30 mouse cellular contexts compared by ENCODE assay signal in the genomic region with DNA sequence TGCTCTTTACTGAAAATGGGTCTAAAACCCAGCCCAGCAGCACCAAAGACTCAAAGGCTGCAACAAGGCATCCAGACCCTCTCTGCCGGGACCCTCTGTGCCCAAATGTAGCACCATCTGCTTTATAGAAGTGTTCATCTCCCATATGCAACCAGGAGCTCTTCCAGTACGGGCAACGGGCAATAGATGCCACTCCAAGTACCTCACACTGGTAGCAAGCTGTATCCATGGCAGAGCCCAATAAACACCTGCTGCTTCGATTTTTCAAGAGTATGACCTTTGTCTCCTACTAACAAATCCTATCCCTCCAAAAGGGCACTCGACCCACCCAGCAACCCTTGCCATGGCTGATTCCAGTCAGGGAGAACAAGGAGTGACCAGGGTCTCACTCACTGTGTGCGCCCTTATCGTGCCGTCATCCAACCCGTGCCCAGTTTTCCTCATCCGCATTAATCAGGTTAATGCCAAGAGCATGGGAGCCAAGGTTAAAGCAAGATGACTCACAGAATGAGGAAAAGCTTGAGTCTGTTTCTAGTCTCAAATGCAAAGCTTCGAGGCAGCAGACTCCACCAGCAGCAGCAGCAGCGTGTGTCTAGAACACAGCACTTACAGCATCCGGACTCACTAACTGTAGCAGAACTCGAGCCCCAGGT.
DNase-seq lines count a peak whose midpoint lies in the region; ATAC-seq and TF ChIP-seq lines count a peak whose summit lies in the region.
"Had no signal": no experiment of that assay in that cellular context is flagged by ENCODE, and none has a peak within 500 bp of the region (broad histone marks: within the 10 kb centered on the region; RNA-seq: fewer than 3 reads in every experiment).

No protein-coding gene starts in this region.

- 0 out of 2 replicates have a peak overlapping the region, but pooled peaks have one; percentile 17 for H3K27ac ChIP-seq in forebrain, embryonic 15.5 days (replicated peaks)
- H3K27ac ChIP-seq in forebrain, embryonic 12.5 days, result no peak overlapping the region
- H3K27ac ChIP-seq in heart, postnatal 0 days (ENCODE audit: low read depth), result 0 out of 2 replicates have a peak overlapping the region, but pooled peaks have one; percentile 36
- H3K27ac ChIP-seq: embryonic facial prominence, embryonic 10.5 days; embryonic facial prominence, embryonic 15.5 days; forebrain, embryonic 13.5 days; hindbrain, embryonic 12.5 days; hindbrain, postnatal 0 days; kidney, postnatal 0 days; liver, embryonic 14.5 days; macrophage; midbrain, embryonic 15.5 days had no signal

- H3K4me1 ChIP-seq in forebrain, embryonic 15.5 days, result peaks cover 10% of the 10 kb centered on the region
- no peaks in the 10 kb centered on the region for H3K4me1 ChIP-seq in forebrain, embryonic 12.5 days
- H3K4me1 ChIP-seq in heart, postnatal 0 days (ENCODE audit: control insufficient read depth, insufficient read depth), result peaks cover 74% of the 10 kb centered on the region
- H3K4me1 ChIP-seq: embryonic facial prominence, embryonic 10.5 days; forebrain, embryonic 13.5 days had no signal

- no peak overlapping the region for H3K4me3 ChIP-seq in forebrain, embryonic 15.5 days
- H3K4me3 ChIP-seq in forebrain, embryonic 12.5 days (replicated peaks), result no peak overlapping the region
- H3K4me3 ChIP-seq in heart, postnatal 0 days (ENCODE audit: low read depth, low read length), result no peak overlapping the region
- H3K4me3 ChIP-seq: embryonic facial prominence, embryonic 10.5 days; embryonic facial prominence, embryonic 15.5 days; forebrain, embryonic 13.5 days; hindbrain, embryonic 12.5 days; midbrain, embryonic 15.5 days had no signal

- H3K36me3 ChIP-seq in forebrain, embryonic 15.5 days, result no peaks in the 10 kb centered on the region
- no peaks in the 10 kb centered on the region for H3K36me3 ChIP-seq in forebrain, embryonic 12.5 days (replicated peaks)
- no peaks in the 10 kb centered on the region for H3K36me3 ChIP-seq in heart, postnatal 0 days (replicated peaks; ENCODE audit: control insufficient read depth, insufficient read depth, low read length)
- H3K36me3 ChIP-seq: embryonic facial prominence, embryonic 10.5 days; embryonic facial prominence, embryonic 15.5 days; hindbrain, embryonic 12.5 days; midbrain, embryonic 15.5 days had no signal

- no peaks in the 10 kb centered on the region for H3K9me3 ChIP-seq in forebrain, embryonic 15.5 days
- H3K9me3 ChIP-seq in forebrain, embryonic 12.5 days, result no peaks in the 10 kb centered on the region
- H3K9me3 ChIP-seq in heart, postnatal 0 days (replicated peaks; ENCODE audit: control insufficient read depth, low read length), result no peaks in the 10 kb centered on the region
- H3K9me3 ChIP-seq: embryonic facial prominence, embryonic 10.5 days; embryonic facial prominence, embryonic 15.5 days; forebrain, embryonic 13.5 days; hindbrain, embryonic 12.5 days; midbrain, embryonic 15.5 days had no signal

- no peak for TF ChIP-seq EP300 in heart, postnatal 0 days (IDR thresholded peaks at IDR 0.05; ENCODE audit: low read depth)

- intact Hi-C loops in heart, postnatal 10 days (cut with DNase I), result no loop called here

- no peak for ATAC-seq in forebrain, embryonic 15.5 days (replicated peaks)
- ATAC-seq in forebrain, embryonic 12.5 days (ENCODE audit: low FRiP score), result no peak
- ATAC-seq in heart, postnatal 0 days (ENCODE audit: insufficient read depth, low read depth), result no peak
- ATAC-seq: forebrain, embryonic 13.5 days; hindbrain, postnatal 0 days; intestine, embryonic 16.5 days; midbrain, embryonic 15.5 days; Patski had no signal

- no peaks in the 10 kb centered on the region for H3K27me3 ChIP-seq in forebrain, embryonic 15.5 days
- H3K27me3 ChIP-seq in forebrain, embryonic 12.5 days, result no peaks in the 10 kb centered on the region
- no peaks in the 10 kb centered on the region for H3K27me3 ChIP-seq in heart, postnatal 0 days (ENCODE audit: control insufficient read depth, insufficient read depth, low read length)
- H3K27me3 ChIP-seq: embryonic facial prominence, embryonic 15.5 days; forebrain, embryonic 13.5 days; hindbrain, embryonic 12.5 days; midbrain, embryonic 15.5 days; Patski had no signal

- DNase-seq in heart, postnatal 0 days (ENCODE audit: low spot score), result no peak
- DNase-seq in heart, postnatal 10 days, result no peak
- DNase-seq in adrenal gland, adult 18-20 months (ENCODE audit: low spot score in 2 of 2), result peak; percentile 45 to 57
- peak; percentile 78 for DNase-seq in adrenal gland, postnatal 14 days
- no peak for DNase-seq in urinary bladder, postnatal 4 days (ENCODE audit: low spot score in 2 of 2)
- DNase-seq in retina, postnatal 1 day, result no peak
- DNase-seq: gastrocnemius, postnatal 25 days; heart, adult 11 months; kidney, adult 8-10 months; kidney, postnatal 4 days; layer of hippocampus, adult 9-11 months; liver; lung, adult 2 months; lung, postnatal 10 days; spleen, adult 18-20 months; thymus, adult 2 months; thymus, postnatal 36 days had no signal

- no peak overlapping the region for H3K9ac ChIP-seq in forebrain, embryonic 15.5 days (replicated peaks)
- no peak overlapping the region for H3K9ac ChIP-seq in forebrain, embryonic 12.5 days
- no peak overlapping the region for H3K9ac ChIP-seq in heart, postnatal 0 days (replicated peaks; ENCODE audit: low read depth, low read length)
- H3K9ac ChIP-seq: embryonic facial prominence, embryonic 15.5 days; forebrain, embryonic 13.5 days; hindbrain, embryonic 12.5 days; liver, embryonic 14.5 days; midbrain, embryonic 15.5 days had no signal

- no peak overlapping the region for H3K4me2 ChIP-seq in forebrain, embryonic 15.5 days (replicated peaks)
- H3K4me2 ChIP-seq in forebrain, embryonic 12.5 days, result no peak overlapping the region
- H3K4me2 ChIP-seq in heart, postnatal 0 days (ENCODE audit: low read depth, low read length), result no peak overlapping the region
- H3K4me2 ChIP-seq: embryonic facial prominence, embryonic 15.5 days; forebrain, embryonic 13.5 days; hindbrain, embryonic 12.5 days; midbrain, embryonic 15.5 days had no signal

- TF ChIP-seq CTCF in heart, postnatal 0 days (IDR thresholded peaks at IDR 0.05; ENCODE audit: low read depth), result no peak

- WGBS in forebrain, embryonic 15.5 days, result 86% methylated on average over 14 of the region's 14 CpGs
- WGBS in forebrain, embryonic 12.5 days, result 92% methylated on average over 14 of the region's 14 CpGs
- 70% methylated on average over 14 of the region's 14 CpGs for whole genome bisulfite sequencing in heart, postnatal 0 days

Comparison
In these comparisons a context has a peak if more than half of its experiments do, and no peak if none do; other contexts are left out.
1. DNase-seq: peak in adrenal gland, adult 18-20 months (2 of 2) and adrenal gland, postnatal 14 days (single experiment); none in heart, postnatal 0 days (single experiment), heart, postnatal 10 days (0 of 2), urinary bladder, postnatal 4 days (0 of 2) and retina, postnatal 1 day (single experiment).